Mouse (Mus musculus) frontal cortex, postnatal 14 days (tissue): ENCODE measurements around the gene Hectd1.

ENCODE experiments used
- DNase-seq, 2 experiments: peaks; one replicate each; pipeline ENCODE4 v3.0.0; 2022; ENCODE audit warnings: low spot score in 2 of 2

Gene Hectd1

GRCm38 (mm10) chr12:51829290-51830076 lies at the start of gene Hectd1:
Gene Hectd1, minus strand, starts transcription at chr12:51829536.
- DNase-seq = peak; percentile 69 to 73

- no peak for DNase-seq
Measured at GRCm38 (mm10) chr12:51871446-51872144, 42.3 kb upstream of the Hectd1 start.

GRCm38 (mm10) chr12:51869511-51869910 lies 40.2 kb upstream of the Hectd1 start:
- DNase-seq = no peak

GRCm38 (mm10) chr12:51867076-51867475 lies 37.7 kb upstream of the Hectd1 start:
- DNase-seq = no peak

GRCm38 (mm10) chr12:51866226-51866910 lies 37.0 kb upstream of the Hectd1 start:
- no peak for DNase-seq

- no peak for DNase-seq
Measured at GRCm38 (mm10) chr12:51865790-51866179, 36.4 kb upstream of the Hectd1 start.

- DNase-seq = no peak
Measured at GRCm38 (mm10) chr12:51865061-51865789, 35.9 kb upstream of the Hectd1 start.

- DNase-seq = no peak
Measured at GRCm38 (mm10) chr12:51863116-51864002, 34.0 kb upstream of the Hectd1 start.

GRCm38 (mm10) chr12:51858134-51859028 lies 29.0 kb upstream of the Hectd1 start:
- no peak for DNase-seq

- no peak for DNase-seq
Measured at GRCm38 (mm10) chr12:51856768-51857295, 27.5 kb upstream of the Hectd1 start.

- DNase-seq = no peak
Measured at GRCm38 (mm10) chr12:51855872-51856271, 26.5 kb upstream of the Hectd1 start.

GRCm38 (mm10) chr12:51855453-51855852 lies 26.1 kb upstream of the Hectd1 start:
- DNase-seq = no peak

GRCm38 (mm10) chr12:51851617-51852016 lies 22.3 kb upstream of the Hectd1 start:
- DNase-seq = no peak

- no peak for DNase-seq
Measured at GRCm38 (mm10) chr12:51851155-51851554, 21.8 kb upstream of the Hectd1 start.

- DNase-seq = no peak
Measured at GRCm38 (mm10) chr12:51850339-51850738, 21.0 kb upstream of the Hectd1 start.

- DNase-seq = no peak
Measured at GRCm38 (mm10) chr12:51849902-51850301, 20.6 kb upstream of the Hectd1 start.

GRCm38 (mm10) chr12:51847953-51848680 lies 18.8 kb upstream of the Hectd1 start:
- no peak for DNase-seq

GRCm38 (mm10) chr12:51845261-51845660 lies 15.9 kb upstream of the Hectd1 start:
- no peak for DNase-seq

GRCm38 (mm10) chr12:51844771-51845256 lies 15.5 kb upstream of the Hectd1 start:
- DNase-seq = peak; percentile 81 to 84
